14 mouse cellular contexts compared by ENCODE assay signal in the genomic region with DNA sequence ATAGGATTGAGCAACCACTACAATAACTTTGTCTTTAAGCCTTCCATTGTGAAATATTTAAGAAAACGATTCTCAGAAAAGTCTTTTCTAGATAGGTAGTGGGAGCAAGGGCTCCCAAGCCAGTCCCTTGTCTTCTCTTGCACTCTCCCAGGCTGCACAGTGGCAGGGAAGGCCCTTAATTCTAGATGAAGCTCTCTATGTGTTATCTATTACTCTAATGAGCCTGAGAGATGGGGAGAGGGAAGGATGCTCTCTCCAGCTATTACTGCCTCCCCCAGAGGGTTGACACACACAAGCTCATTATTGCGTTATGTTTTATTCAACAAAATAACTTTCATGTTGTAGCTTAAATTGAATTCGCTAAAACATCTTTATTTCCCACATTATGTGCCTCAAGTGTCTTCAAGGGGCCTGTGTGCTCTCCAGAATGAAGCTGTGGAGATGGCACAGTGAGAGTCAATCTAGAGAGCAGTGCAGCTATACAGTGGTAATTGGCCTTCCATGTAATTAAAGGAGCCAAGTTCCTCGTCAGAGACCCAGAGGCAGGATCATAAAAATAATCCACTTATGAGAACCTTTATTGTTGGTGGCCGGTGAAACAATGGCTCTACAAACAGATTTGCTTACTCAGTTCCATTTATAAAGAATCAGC. TPM values are rescaled to one million over a fixed set of nuclear protein-coding genes. Genes with fewer than 3 reads are reported as not detected.
"Had no signal": no experiment of that assay in that cellular context is flagged by ENCODE, and none has a peak within 500 bp of the region (broad histone marks: within the 10 kb centered on the region; RNA-seq: fewer than 3 reads in every experiment).

No protein-coding gene starts in this region.

- H3K4me3 ChIP-seq: kidney, embryonic 15.5 days; limb, embryonic 10.5 days; liver, embryonic 15.5 days had no signal

- H3K4me1 ChIP-seq: kidney, embryonic 15.5 days; liver, embryonic 15.5 days had no signal

- H3K9ac ChIP-seq: kidney, embryonic 15.5 days; liver, embryonic 15.5 days had no signal

- H3K27me3 ChIP-seq: kidney, embryonic 15.5 days; liver, embryonic 15.5 days had no signal

- H3K36me3 ChIP-seq: kidney, embryonic 15.5 days; limb, embryonic 10.5 days; liver, embryonic 15.5 days had no signal

- H3K4me2 ChIP-seq: kidney, embryonic 15.5 days; liver, embryonic 11.5 days; liver, embryonic 15.5 days had no signal

- DNase-seq: kidney, adult 2 months; kidney, postnatal 14 days; lung, adult 2 months; lung, postnatal 36 days; right cerebral cortex, postnatal 25 days; thymus, postnatal 14 days had no signal

- H3K9me3 ChIP-seq: kidney, embryonic 15.5 days; limb, embryonic 10.5 days; liver, embryonic 15.5 days had no signal

- H3K27ac ChIP-seq: kidney, embryonic 15.5 days; limb, embryonic 10.5 days; liver, embryonic 15.5 days had no signal

- ATAC-seq: lung, postnatal 0 days had no signal

RNA-seq across cellular contexts. Expression of gene AU021092, which starts 57.6 kb away (rescaled TPM):
- total RNA-seq: megakaryocyte progenitor cell, adult 5-6 weeks; monocyte, adult 5-6 weeks; neutrophil, adult 5-6 weeks had no signal
